Mouse (Mus musculus): ENCODE results near the gene Tepsin.

DNA sequence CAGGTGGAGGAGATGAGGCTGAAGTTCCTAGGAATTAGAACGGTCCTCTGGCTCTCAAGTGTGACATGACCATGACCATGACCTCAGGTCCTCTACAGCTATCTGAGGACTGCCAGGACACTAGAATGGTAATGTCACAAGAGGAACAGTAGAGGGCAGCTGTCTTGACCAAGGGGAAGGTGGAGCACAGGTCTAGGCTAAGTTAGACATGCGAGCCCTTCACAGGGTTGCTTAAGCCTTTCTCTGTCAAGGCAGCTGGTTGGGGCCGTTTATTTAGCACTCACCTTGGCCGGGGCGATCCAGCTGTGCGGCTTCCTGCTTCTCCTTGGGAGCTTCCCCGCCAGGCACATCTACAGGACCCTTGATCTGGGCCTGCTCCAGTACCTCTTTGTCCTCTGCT, 12.0 kb upstream of the Tepsin start:
- no peak for TF ChIP-seq GATA1 (IDR thresholded peaks at IDR 0.05; ENCODE audit: borderline replicate concordance, low read length)
- no peak for TF ChIP-seq FLI1 (IDR thresholded peaks at IDR 0.05; ENCODE audit: low read length)
